ENCODE assay signal across 7 mouse cellular contexts in the genomic region with DNA sequence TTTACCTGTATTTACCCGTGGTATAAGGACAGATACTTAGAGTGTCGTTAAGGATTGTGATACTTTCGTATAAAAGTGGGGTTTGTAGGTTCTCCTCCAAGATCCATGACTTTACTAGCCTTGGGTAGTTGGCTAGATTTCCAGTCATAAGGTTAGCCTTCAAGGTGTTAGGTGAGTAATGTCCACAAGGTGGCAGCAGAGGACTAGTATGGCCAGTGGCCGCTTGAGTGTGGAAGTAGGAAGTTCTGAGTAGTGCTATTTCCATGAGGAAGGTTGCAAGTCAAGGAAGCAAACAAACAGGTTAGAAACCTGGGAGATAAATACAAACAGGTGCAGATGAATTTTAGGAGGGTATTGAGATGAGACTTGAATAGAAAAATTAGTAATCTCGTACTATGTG.
DNase-seq lines count a peak whose midpoint lies in the region; ATAC-seq lines count a peak whose summit lies in the region.

No protein-coding gene starts in this region.

- no peak overlapping the region for H3K27ac ChIP-seq in hindbrain, embryonic 14.5 days

- no peaks in the 10 kb centered on the region for H3K27me3 ChIP-seq in hindbrain, embryonic 14.5 days (ENCODE audit: control insufficient read depth, insufficient read depth, low read length)

- H3K36me3 ChIP-seq in hindbrain, embryonic 14.5 days (replicated peaks; ENCODE audit: control insufficient read depth, insufficient read depth), result no peaks in the 10 kb centered on the region

- ATAC-seq in hindbrain, embryonic 14.5 days (ENCODE audit: low FRiP score), result peak; percentile 75; the same call in 1 of the 2 replicates

- H3K4me1 ChIP-seq in hindbrain, embryonic 14.5 days (replicated peaks; ENCODE audit: control insufficient read depth, insufficient read depth, low read length), result no peaks in the 10 kb centered on the region

- WGBS in hindbrain, embryonic 14.5 days, result 9% methylated on average over 5 of the region's 5 CpGs

- H3K4me2 ChIP-seq in hindbrain, embryonic 14.5 days (replicated peaks), result peak overlapping the region; percentile 41; the same call in 1 of the 2 replicates

- H3K9me3 ChIP-seq in hindbrain, embryonic 14.5 days (ENCODE audit: control insufficient read depth, low read length), result no peaks in the 10 kb centered on the region

- DNase-seq in T-cell, adult 2 months (ENCODE audit: low spot score), result peak; percentile 23
- DNase-seq in cerebellum, postnatal 10 days, result peak; percentile 89 to 94
- DNase-seq in frontal cortex, postnatal 14 days (ENCODE audit: low spot score in 2 of 2), result peak; percentile 29 to 77
- peak; percentile 93 for DNase-seq in hindbrain, embryonic 14.5 days (ENCODE audit: low spot score)
- DNase-seq in layer of hippocampus, postnatal 14 days (ENCODE audit: low spot score in 2 of 2), result peak; percentile 64 to 85
- peak; percentile 66 for DNase-seq in lung, postnatal 25 days (ENCODE audit: low spot score)
- DNase-seq in retina, postnatal 7 days (ENCODE audit: low read depth, low spot score), result peak; percentile 65

- no peak overlapping the region for H3K9ac ChIP-seq in hindbrain, embryonic 14.5 days

- no peak overlapping the region for H3K4me3 ChIP-seq in hindbrain, embryonic 14.5 days (replicated peaks; ENCODE audit: low read length)

Comparison
In these comparisons a context has a peak if more than half of its experiments do, and no peak if none do; other contexts are left out.
1. DNase-seq: peak in every context shown above with its lines; median percentile 93 in hindbrain, embryonic 14.5 days; 92 in cerebellum, postnatal 10 days; 74 in layer of hippocampus, postnatal 14 days; 66 in lung, postnatal 25 days; 65 in retina, postnatal 7 days; 53 in frontal cortex, postnatal 14 days; 23 in T-cell, adult 2 months.